In genomic region chr1:153487500-153487879, GRCm38 (mm10) we compare ENCODE assay signal across 8 mouse cellular contexts. TPM values are rescaled to one million over a fixed set of nuclear protein-coding genes. Genes with fewer than 3 reads are reported as not detected.
A peak's percentile ranks its signal among the peaks of the same experiment; 100 is the strongest.
DNase-seq lines count a peak whose midpoint lies in the region; ATAC-seq and TF ChIP-seq lines count a peak whose summit lies in the region.

Dhx9 (minus strand) TSS chr1:153487660.

- peak; percentile 100 for TF ChIP-seq POLR2A in testis, adult 2 months (IDR thresholded peaks at IDR 0.05; ENCODE audit: control insufficient read depth, low read depth, low read length)

- ATAC-seq in forebrain, embryonic 12.5 days (ENCODE audit: low FRiP score), result peak; percentile 94
- ATAC-seq in heart, postnatal 0 days (ENCODE audit: insufficient read depth, low read depth), result peak; percentile 95
- ATAC-seq in liver, embryonic 16.5 days (ENCODE audit: low read depth), result peak; percentile 88
- ATAC-seq in neural tube, embryonic 13.5 days (ENCODE audit: low read depth), result peak; percentile 90

- no peak for TF ChIP-seq CTCF in E14TG2a.4 (conservative IDR thresholded peaks at IDR 0.05; ENCODE audit: low read length)
- TF ChIP-seq CTCF in heart, postnatal 0 days (IDR thresholded peaks at IDR 0.05; ENCODE audit: low read depth), result 0 out of 2 replicates have a peak, but pooled peaks have one; percentile 5
- TF ChIP-seq CTCF in testis, adult 2 months (IDR thresholded peaks at IDR 0.05; ENCODE audit: control insufficient read depth, insufficient read depth, insufficient replicate concordance, low read depth, low read length), result peak; percentile 14; the same call in 1 of the 2 replicates

- peak; percentile 93 for DNase-seq in c-Kit-positive CD71-positive TER-119-positive erythroid progenitor cells, embryonic 14.5 days (ENCODE audit: low spot score)
- DNase-seq in heart, postnatal 0 days (ENCODE audit: low spot score), result peak; percentile 94
- peak; percentile 99 to 100 for DNase-seq in kidney, postnatal 4 days

- H3K4me3 ChIP-seq in E14TG2a.4 (replicated peaks; ENCODE audit: low read length), result peak within 1 kb of the TSS; percentile 100
- H3K4me3 ChIP-seq in forebrain, embryonic 12.5 days (replicated peaks), result peak within 1 kb of the TSS; percentile 99
- H3K4me3 ChIP-seq in heart, postnatal 0 days (ENCODE audit: low read depth, low read length), result peak within 1 kb of the TSS; percentile 91
- peak within 1 kb of the TSS; percentile 97 for H3K4me3 ChIP-seq in liver, embryonic 16.5 days (ENCODE audit: low read depth, low read length)
- H3K4me3 ChIP-seq in neural tube, embryonic 13.5 days, result peak within 1 kb of the TSS; percentile 96
- peak within 1 kb of the TSS; percentile 97 for H3K4me3 ChIP-seq in testis, adult 2 months (ENCODE audit: control insufficient read depth, low read depth, low read length)

- H3K4me1 ChIP-seq in E14TG2a.4 (replicated peaks; ENCODE audit: low read depth, low read length), result peaks cover 78% of the 10 kb centered on the region
- peaks cover 22% of the 10 kb centered on the region for H3K4me1 ChIP-seq in forebrain, embryonic 12.5 days
- peaks cover 21% of the 10 kb centered on the region for H3K4me1 ChIP-seq in heart, postnatal 0 days (ENCODE audit: control insufficient read depth, insufficient read depth)
- H3K4me1 ChIP-seq in liver, embryonic 16.5 days (ENCODE audit: control insufficient read depth, low read depth, low read length), result peaks cover 16% of the 10 kb centered on the region
- H3K4me1 ChIP-seq in neural tube, embryonic 13.5 days (replicated peaks), result peaks cover 37% of the 10 kb centered on the region
- peaks cover 6% of the 10 kb centered on the region for H3K4me1 ChIP-seq in testis, adult 2 months (ENCODE audit: control insufficient read depth, insufficient read depth, low read length)

- peak within 1 kb of the TSS; percentile 85 for H3K27ac ChIP-seq in forebrain, embryonic 12.5 days
- peak within 1 kb of the TSS; percentile 82 for H3K27ac ChIP-seq in heart, postnatal 0 days (ENCODE audit: low read depth)
- H3K27ac ChIP-seq in liver, embryonic 16.5 days (ENCODE audit: low read length), result peak within 1 kb of the TSS; percentile 76
- peak within 1 kb of the TSS; percentile 91 for H3K27ac ChIP-seq in neural tube, embryonic 13.5 days (replicated peaks)
- H3K27ac ChIP-seq in testis, adult 2 months (ENCODE audit: control insufficient read depth, insufficient read depth, low read depth, low read length), result peak within 1 kb of the TSS; percentile 97

- TF ChIP-seq EP300 in heart, postnatal 0 days (IDR thresholded peaks at IDR 0.05; ENCODE audit: low read depth), result peak; percentile 54

- WGBS in forebrain, embryonic 12.5 days, result under 1% methylated on average over 35 of the region's 35 CpGs
- 0% methylated on average over 35 of the region's 35 CpGs for WGBS in heart, postnatal 0 days
- whole genome bisulfite sequencing in liver, embryonic 16.5 days (ENCODE audit: insufficient replicate concordance), result under 1% methylated on average over 35 of the region's 35 CpGs
- WGBS in neural tube, embryonic 13.5 days, result under 1% methylated on average over 35 of the region's 35 CpGs

- H3K36me3 ChIP-seq in E14TG2a.4 (ENCODE audit: insufficient read depth, low read length), result peaks cover 32% of the 10 kb centered on the region
- H3K36me3 ChIP-seq in forebrain, embryonic 12.5 days (replicated peaks), result peaks cover 5% of the 10 kb centered on the region
- peaks cover 5% of the 10 kb centered on the region; the same call in 1 of the 2 replicates for H3K36me3 ChIP-seq in heart, postnatal 0 days (replicated peaks; ENCODE audit: control insufficient read depth, insufficient read depth, low read length)
- H3K36me3 ChIP-seq in liver, embryonic 16.5 days (ENCODE audit: control insufficient read depth, insufficient read depth), result peaks cover under 1% of the 10 kb centered on the region; the same call in 1 of the 2 replicates
- no peaks in the 10 kb centered on the region for H3K36me3 ChIP-seq in neural tube, embryonic 13.5 days
- H3K36me3 ChIP-seq in testis, adult 2 months (ENCODE audit: control insufficient read depth, insufficient read depth, low read length), result no peaks in the 10 kb centered on the region

- H3K9me3 ChIP-seq in E14TG2a.4 (ENCODE audit: low read length), result no peaks in the 10 kb centered on the region
- H3K9me3 ChIP-seq in forebrain, embryonic 12.5 days, result no peaks in the 10 kb centered on the region
- no peaks in the 10 kb centered on the region for H3K9me3 ChIP-seq in heart, postnatal 0 days (replicated peaks; ENCODE audit: control insufficient read depth, low read length)
- no peaks in the 10 kb centered on the region for H3K9me3 ChIP-seq in liver, embryonic 16.5 days (replicated peaks; ENCODE audit: control insufficient read depth, low read length)
- H3K9me3 ChIP-seq in neural tube, embryonic 13.5 days, result no peaks in the 10 kb centered on the region

- peak within 1 kb of the TSS; percentile 80 for H3K4me2 ChIP-seq in forebrain, embryonic 12.5 days
- peak within 1 kb of the TSS; percentile 75 for H3K4me2 ChIP-seq in heart, postnatal 0 days (ENCODE audit: low read depth, low read length)
- peak within 1 kb of the TSS; percentile 84 for H3K4me2 ChIP-seq in liver, embryonic 16.5 days (ENCODE audit: low read depth, low read length)
- peak within 1 kb of the TSS; percentile 94 for H3K4me2 ChIP-seq in neural tube, embryonic 13.5 days

- peak within 1 kb of the TSS; percentile 100 for H3K9ac ChIP-seq in forebrain, embryonic 12.5 days
- H3K9ac ChIP-seq in heart, postnatal 0 days (replicated peaks; ENCODE audit: low read depth, low read length), result peak within 1 kb of the TSS; percentile 87
- peak within 1 kb of the TSS; percentile 88 for H3K9ac ChIP-seq in liver, embryonic 16.5 days (ENCODE audit: low read depth, low read length)
- peak within 1 kb of the TSS; percentile 99 for H3K9ac ChIP-seq in neural tube, embryonic 13.5 days

- H3K27me3 ChIP-seq in E14TG2a.4 (ENCODE audit: insufficient read depth, low read length), result no peaks in the 10 kb centered on the region
- no peaks in the 10 kb centered on the region for H3K27me3 ChIP-seq in forebrain, embryonic 12.5 days
- H3K27me3 ChIP-seq in heart, postnatal 0 days (ENCODE audit: control insufficient read depth, insufficient read depth, low read length), result no peaks in the 10 kb centered on the region
- no peaks in the 10 kb centered on the region for H3K27me3 ChIP-seq in liver, embryonic 16.5 days (ENCODE audit: control insufficient read depth, insufficient read depth, low read depth, low read length)
- no peaks in the 10 kb centered on the region for H3K27me3 ChIP-seq in neural tube, embryonic 13.5 days
- no peaks in the 10 kb centered on the region for H3K27me3 ChIP-seq in testis, adult 2 months (ENCODE audit: control insufficient read depth, insufficient read depth, low read length)

RNA-seq across cellular contexts. Expression of gene Dhx9, which starts in this region (rescaled TPM):
- polyA plus RNA-seq in forebrain, embryonic 12.5 days (2016; fragmentation: Nextera tagmentation; extraction: Ambion mirVana), result 51.1 and 58.9 TPM in 2 replicates
- 28.3 and 45.8 TPM in 2 replicates for total RNA-seq in heart, postnatal 0 days (2014; rRNA removed; ENCODE audit: low replicate concordance)
- polyA plus RNA-seq in heart, postnatal 0 days (2015; fragmentation: Nextera tagmentation; extraction: Ambion mirVana), result 11.9 and 12.7 TPM in 2 replicates
- polyA plus RNA-seq in liver, embryonic 16.5 days (2015; fragmentation: Nextera tagmentation; extraction: Ambion mirVana), result 8.5 and 9.0 TPM in 2 replicates
- polyA plus RNA-seq in neural tube, embryonic 13.5 days (2015; fragmentation: Nextera tagmentation; extraction: Ambion mirVana), result 33.8 and 38.7 TPM in 2 replicates
- 21.4 and 32.5 TPM in 2 replicates for polyA plus RNA-seq in testis, adult 2 months (2012; rRNA removed)

Comparison
In these comparisons a context has a peak if more than half of its experiments do, and no peak if none do; other contexts are left out.
1. Peak in every context shown above with its lines: DNase-seq, ATAC-seq, H3K4me3 ChIP-seq and H3K27ac ChIP-seq.